Mouse (Mus musculus) macrophage (primary cell): ENCODE data around the gene Nfkbil1. TPM values are rescaled to one million over a fixed set of nuclear protein-coding genes. Genes with fewer than 3 reads are reported as not detected.

Experiments used
- H3K27ac ChIP-seq: fragments of 350-480 bp; formaldehyde crosslinking; 2 replicates; pipeline ENCODE4 v1.9.0; 2021
- H3K36me3 ChIP-seq: fragments of 350-480 bp; formaldehyde crosslinking; 2 replicates; pipeline ENCODE4 v1.9.0; 2021; ENCODE audit errors: inconsistent target
- H3K4me3 ChIP-seq: fragments of 350-480 bp; formaldehyde crosslinking; 2 replicates; pipeline ENCODE4 v1.9.0; 2021; ENCODE audit errors: inconsistent target
- H3K79me2 ChIP-seq: fragments of 350-480 bp; formaldehyde crosslinking; 2 replicates; pipeline ENCODE4 v1.9.0; 2021; ENCODE audit errors: inconsistent target
- WGBS: methylation state at CpG from one replicate; pipeline ENCODE4 v1.1.7; 2026; ENCODE audit warnings: inconsistent platforms; ENCODE audit not compliant: missing documents; 5-methylcytosine and 5-hydroxymethylcytosine counted together
- polyA plus RNA-seq: library from polyadenylated mRNA; stranded (reverse); fragments of 250-400 nt; gene quantifications from 3 replicates; pipeline ENCODE4 v1.2.4, GENCODE M21; 2018; ENCODE audit warnings: inconsistent platforms

Nfkbil1 gene
- polyA plus RNA-seq, 1 experiment from 2014 or later, result 8.3 TPM

- peaks cover 7% of the 10 kb centered on the region for H3K79me2 ChIP-seq
- H3K27ac ChIP-seq, result peak within 1 kb of the TSS; percentile 37; the same call in 1 of the 2 replicates
- peaks cover under 1% of the 10 kb centered on the region; the same call in 1 of the 2 replicates for H3K36me3 ChIP-seq
- 43% methylated on average over 17 of the region's 28 CpGs for WGBS
- H3K4me3 ChIP-seq, result peak within 1 kb of the TSS; percentile 19; the same call in 1 of the 2 replicates
Observed at GRCm38 (mm10) chr17:35193881-35194843, 41.4 kb downstream of the Nfkbil1 start, which contains the start of gene Ltb. Ltb (plus strand) TSS chr17:35194439.

- Histone ChIP-seq H3K27ac (peak overlapping the region; percentile 37), H3K4me3 (no peak overlapping the region), H3K36me3 (no peaks in the 10 kb centered on the region), H3K79me2 (peaks cover 7% of the 10 kb centered on the region)
- WGBS, result 22% methylated on average over 5 of the region's 5 CpGs
Observed at GRCm38 (mm10) chr17:35192924-35193323, 42.7 kb downstream of the Nfkbil1 start.

GRCm38 (mm10) chr17:35191723-35192122 is 43.9 kb downstream of the Nfkbil1 start:
- H3K27ac ChIP-seq, result no peak overlapping the region
- WGBS, result 86% methylated on average over 2 of the region's 2 CpGs
- no peaks in the 10 kb centered on the region for H3K36me3 ChIP-seq
- H3K79me2 ChIP-seq, result peaks cover 19% of the 10 kb centered on the region
- H3K4me3 ChIP-seq, result no peak overlapping the region

GRCm38 (mm10) chr17:35190096-35190495 is 45.5 kb downstream of the Nfkbil1 start:
- 7% methylated on average over 4 of the region's 4 CpGs for WGBS
- Histone ChIP-seq H3K79me2 (peaks cover 28% of the 10 kb centered on the region), H3K36me3 (no peaks in the 10 kb centered on the region), H3K4me3 (no peak overlapping the region), H3K27ac (peak overlapping the region; percentile 96)

GRCm38 (mm10) chr17:35189186-35189585 is 46.4 kb downstream of the Nfkbil1 start:
- Histone ChIP-seq H3K36me3 (peaks cover 9% of the 10 kb centered on the region; the same call in 1 of the 2 replicates), H3K79me2 (peaks cover 30% of the 10 kb centered on the region), H3K4me3 (no peak overlapping the region), H3K27ac (peak overlapping the region; percentile 96)
- WGBS, result 0% methylated on average over 1 of the region's 1 CpGs

DNA sequence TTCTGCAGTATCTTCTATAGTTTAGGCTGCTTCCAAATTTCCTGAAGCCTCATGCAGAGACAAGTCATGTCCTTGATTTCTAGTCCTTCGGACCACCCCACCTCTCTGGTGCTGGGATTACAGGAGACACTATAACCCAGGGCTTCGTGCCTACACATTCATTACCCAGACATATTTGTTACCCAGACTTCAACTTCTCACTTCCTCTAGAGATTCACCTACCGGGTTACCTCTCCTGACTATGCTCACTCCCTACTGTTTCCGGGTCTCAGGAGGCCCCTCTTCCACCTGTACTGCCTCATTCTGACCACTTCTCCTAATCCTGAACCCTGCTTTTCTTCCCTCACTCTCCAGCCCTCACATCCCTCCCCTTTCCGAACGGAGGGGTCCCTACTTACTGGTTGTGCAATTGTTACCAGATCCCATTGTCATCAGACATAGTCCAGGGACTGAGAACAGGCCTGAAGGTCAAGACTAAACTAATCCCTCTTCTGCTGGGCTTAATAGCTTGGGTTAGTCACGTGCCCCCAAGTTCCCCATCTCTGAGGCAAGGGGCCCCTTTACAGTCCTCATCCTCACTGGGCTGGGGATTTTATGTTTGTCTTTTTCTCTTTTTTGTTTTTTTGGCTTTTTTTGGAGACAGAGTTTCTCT is 47.5 kb downstream of the Nfkbil1 start, which contains the start of gene Lst1:
Gene Lst1 (minus strand): TSS at position 481 of the 652 bp plus-strand sequence.
- Histone ChIP-seq H3K4me3 (peak within 1 kb of the TSS; percentile 61), H3K79me2 (peaks cover 30% of the 10 kb centered on the region), H3K27ac (peak within 1 kb of the TSS; percentile 96), H3K36me3 (peaks cover 12% of the 10 kb centered on the region; the same call in 1 of the 2 replicates)
- 8% methylated on average over 7 of the region's 7 CpGs for WGBS

- Histone ChIP-seq H3K79me2 (peaks cover 30% of the 10 kb centered on the region), H3K36me3 (peaks cover 12% of the 10 kb centered on the region; the same call in 1 of the 2 replicates), H3K27ac (peak overlapping the region; percentile 96), H3K4me3 (peak overlapping the region; percentile 61)
- WGBS, result 41% methylated on average over 4 of the region's 4 CpGs
Observed at GRCm38 (mm10) chr17:35187345-35187744, 48.2 kb downstream of the Nfkbil1 start.

DNA sequence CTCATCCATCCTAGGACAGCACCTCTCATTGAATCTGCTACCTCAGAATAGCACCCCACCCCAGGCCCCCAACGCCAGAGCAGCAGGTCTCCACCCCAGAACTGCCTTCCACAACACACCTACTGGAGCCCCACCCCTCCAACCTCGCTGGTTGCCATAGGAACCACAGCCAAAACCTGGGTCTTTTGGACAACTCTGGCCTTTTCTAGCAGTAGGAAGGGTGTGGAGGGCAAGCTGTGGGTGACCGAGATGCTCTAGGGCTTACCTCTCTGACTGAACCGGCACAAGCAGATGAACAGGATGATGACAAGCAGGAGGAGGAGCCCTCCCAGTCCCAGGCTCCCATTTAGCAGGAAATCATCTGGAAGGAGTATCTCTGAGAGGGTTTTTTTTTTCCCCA is 48.9 kb downstream of the Nfkbil1 start:
- peak overlapping the region; percentile 61 for H3K4me3 ChIP-seq
- peaks cover 30% of the 10 kb centered on the region for H3K79me2 ChIP-seq
- H3K36me3 ChIP-seq, result peaks cover 12% of the 10 kb centered on the region; the same call in 1 of the 2 replicates
- 3% methylated on average over 4 of the region's 4 CpGs for WGBS
- peak overlapping the region; percentile 96 for H3K27ac ChIP-seq

- Histone ChIP-seq H3K27ac (peak overlapping the region; percentile 96), H3K4me3 (peak overlapping the region; percentile 61), H3K36me3 (peaks cover 12% of the 10 kb centered on the region; the same call in 1 of the 2 replicates), H3K79me2 (peaks cover 30% of the 10 kb centered on the region)
- WGBS, result 3% methylated on average over 14 of the region's 18 CpGs
Observed at GRCm38 (mm10) chr17:35185639-35186611, 49.7 kb downstream of the Nfkbil1 start.

DNA sequence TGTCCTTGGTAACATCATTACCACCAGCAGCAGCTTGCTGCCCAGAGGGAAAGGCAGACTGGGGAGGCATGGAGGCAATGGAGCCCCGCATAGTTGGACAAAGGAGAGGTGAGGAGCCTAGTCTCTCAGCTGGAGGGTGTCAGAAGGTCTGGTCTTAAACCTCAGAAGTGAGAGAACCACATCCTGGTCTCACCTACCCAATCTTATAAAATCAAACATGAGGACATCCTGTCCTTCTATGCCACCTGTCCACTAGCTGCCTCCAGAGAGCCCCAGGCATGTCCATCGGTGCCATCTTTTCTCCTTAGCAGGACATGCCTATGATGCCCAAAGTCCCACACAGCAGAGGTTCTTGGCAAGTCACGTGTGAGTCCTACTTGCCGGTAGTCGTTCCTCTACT is 55.5 kb downstream of the Nfkbil1 start:
- H3K27ac ChIP-seq, result no peak overlapping the region
- no peak overlapping the region for H3K4me3 ChIP-seq
- 87% methylated on average over 5 of the region's 5 CpGs for WGBS
- peaks cover 12% of the 10 kb centered on the region; the same call in 1 of the 2 replicates for H3K36me3 ChIP-seq
- H3K79me2 ChIP-seq, result peaks cover 2% of the 10 kb centered on the region; the same call in 1 of the 2 replicates

GRCm38 (mm10) chr17:35178528-35178927 is 57.1 kb downstream of the Nfkbil1 start:
- Histone ChIP-seq H3K79me2 (no peaks in the 10 kb centered on the region), H3K27ac (no peak overlapping the region), H3K36me3 (no peaks in the 10 kb centered on the region), H3K4me3 (no peak overlapping the region)
- WGBS, result 20% methylated on average over 5 of the region's 5 CpGs

- no peak within 1 kb of the TSS for H3K27ac ChIP-seq
- 88% methylated on average over 2 of the region's 2 CpGs for WGBS
- peaks cover 15% of the 10 kb centered on the region; the same call in 1 of the 2 replicates for H3K79me2 ChIP-seq
- H3K4me3 ChIP-seq, result no peak within 1 kb of the TSS
- peaks cover 2% of the 10 kb centered on the region; the same call in 1 of the 2 replicates for H3K36me3 ChIP-seq
Observed at GRCm38 (mm10) chr17:35175968-35176367, 59.6 kb downstream of the Nfkbil1 start, which contains the start of gene Aif1. Aif1 (minus strand) TSS chr17:35176068.

- H3K36me3 ChIP-seq, result peaks cover 6% of the 10 kb centered on the region; the same call in 1 of the 2 replicates
- no peak overlapping the region for H3K4me3 ChIP-seq
- H3K27ac ChIP-seq, result no peak overlapping the region
- H3K79me2 ChIP-seq, result peaks cover 20% of the 10 kb centered on the region; the same call in 1 of the 2 replicates
- WGBS, result 67% methylated on average over 6 of the region's 6 CpGs
Observed at GRCm38 (mm10) chr17:35175382-35175781, 60.2 kb downstream of the Nfkbil1 start.
